Mouse (Mus musculus): ENCODE data around the gene Pxdc1.

Pxdc1 gene

DNA sequence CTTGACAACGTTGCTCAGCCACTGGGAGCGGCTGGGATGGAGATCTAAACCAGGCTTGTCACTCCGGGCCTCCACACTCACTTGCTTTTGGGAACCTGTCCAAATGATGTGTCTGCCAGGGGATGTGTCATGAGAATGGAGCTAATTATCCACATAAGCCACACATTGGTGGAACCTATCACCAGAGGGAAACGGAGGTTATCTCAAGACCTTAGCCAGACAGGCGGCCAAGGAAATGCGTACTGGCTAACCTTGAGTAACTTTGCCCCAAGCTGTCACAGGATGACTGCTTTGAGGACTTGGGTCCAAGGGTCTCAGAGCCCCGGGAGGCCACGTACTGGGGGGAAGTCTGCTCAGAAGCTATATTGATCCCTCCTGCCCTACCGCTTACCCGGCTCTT lies 2.3 kb downstream of the Pxdc1 start:
- peak; percentile 56 for DNase-seq

DNA sequence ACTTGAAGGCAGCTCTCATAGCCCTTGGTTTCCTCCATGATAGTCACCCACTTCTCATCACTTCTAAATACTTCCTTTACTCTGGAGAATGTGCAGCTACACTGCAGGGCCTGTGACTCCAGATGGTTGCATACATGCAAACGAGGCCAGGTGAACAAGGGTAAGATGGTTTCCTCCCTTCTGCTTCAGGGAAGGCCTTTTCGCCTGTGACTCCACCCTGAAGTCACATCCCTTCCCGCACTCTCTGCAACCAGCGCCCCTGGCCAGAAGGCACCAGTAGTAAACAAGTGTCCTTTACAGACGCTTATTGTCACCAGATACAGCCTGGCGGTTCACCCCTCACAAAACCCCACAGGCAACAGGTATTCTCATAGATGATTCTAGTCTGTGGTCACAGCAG lies 2.9 kb downstream of the Pxdc1 start:
- no peak for DNase-seq

DNA sequence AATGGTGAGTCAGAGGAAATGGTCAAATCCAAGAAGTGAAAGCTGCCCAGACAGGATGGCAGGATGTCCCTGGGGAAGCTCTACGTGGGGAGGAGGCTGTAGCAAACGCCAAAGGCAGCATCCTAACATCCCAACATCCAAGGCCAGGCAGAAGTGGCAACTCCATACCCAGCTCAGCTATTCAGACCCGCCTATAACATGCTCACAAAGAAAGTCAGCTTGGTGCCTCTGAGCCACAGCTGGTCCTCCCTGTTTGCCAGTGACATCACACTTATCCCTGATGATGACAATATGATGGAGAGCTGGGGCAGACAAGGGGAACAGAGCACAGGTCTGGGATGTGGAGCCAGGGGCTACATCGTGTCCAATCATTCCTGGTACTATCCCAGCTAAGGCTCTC lies 5.5 kb downstream of the Pxdc1 start:
- DNase-seq, result no peak

DNA sequence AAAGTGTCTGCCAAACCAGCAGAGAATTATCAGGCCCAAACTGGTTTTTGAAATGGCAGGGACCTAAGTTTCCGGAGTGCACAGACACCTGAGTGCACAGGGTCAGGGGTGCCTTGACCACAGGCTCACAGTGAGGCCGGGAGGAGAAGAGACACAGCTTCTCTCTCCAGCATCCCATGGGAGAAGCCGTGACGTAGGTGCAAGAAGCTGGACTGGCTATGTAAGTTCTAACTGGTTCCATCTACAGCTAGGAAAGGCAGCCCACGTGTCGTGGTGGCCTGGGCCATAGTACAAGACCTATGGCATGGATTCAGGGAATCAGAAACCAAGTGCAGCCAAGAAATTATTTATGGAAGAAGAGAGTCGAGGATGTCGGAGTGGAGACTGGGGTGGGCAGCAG lies 6.1 kb downstream of the Pxdc1 start:
- no peak for DNase-seq

DNA sequence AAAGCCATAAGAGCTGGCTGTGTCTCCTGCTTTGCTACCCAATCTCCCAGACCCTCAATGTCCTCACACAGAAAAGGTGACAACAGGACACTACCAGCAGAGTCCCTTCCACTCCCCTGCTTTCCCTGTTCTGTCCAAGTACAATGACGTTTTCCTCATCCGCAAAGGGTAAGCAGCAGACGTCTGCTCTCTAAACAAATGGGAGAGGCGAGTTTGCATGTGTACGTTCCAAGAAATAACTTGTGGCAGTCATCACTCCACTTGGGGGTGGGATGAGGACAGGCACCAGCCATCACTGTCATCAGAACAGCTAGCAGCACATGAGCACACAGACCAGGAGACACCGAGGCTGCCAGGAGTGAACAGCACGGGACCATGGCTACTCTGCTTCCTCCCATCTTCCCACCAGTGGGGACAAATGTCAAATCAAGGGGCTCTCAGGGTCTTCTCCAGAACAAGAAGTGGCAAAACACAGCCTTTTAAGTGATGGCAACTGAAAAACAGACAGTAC lies 7.0 kb downstream of the Pxdc1 start:
- no peak for DNase-seq

DNA sequence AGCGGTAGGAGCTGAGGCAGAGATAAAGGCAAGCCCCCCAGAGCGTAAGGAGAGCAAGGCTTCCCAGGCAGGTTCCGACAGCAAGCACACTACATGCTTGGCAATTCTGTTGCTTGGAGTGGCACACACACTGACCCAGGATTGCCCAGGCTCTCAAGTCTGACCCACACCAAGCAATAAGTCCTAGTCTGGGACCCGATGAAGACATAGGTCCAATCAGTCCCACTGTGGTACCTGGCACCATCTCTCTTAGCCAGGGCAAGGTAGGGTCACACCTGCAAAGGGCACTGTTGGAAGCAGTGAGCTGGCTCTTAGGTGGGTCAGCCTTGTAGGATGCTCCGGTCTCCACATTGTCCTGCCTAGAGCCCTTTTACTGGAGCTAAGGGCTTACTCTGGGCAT lies 7.8 kb downstream of the Pxdc1 start:
- DNase-seq, result no peak

DNA sequence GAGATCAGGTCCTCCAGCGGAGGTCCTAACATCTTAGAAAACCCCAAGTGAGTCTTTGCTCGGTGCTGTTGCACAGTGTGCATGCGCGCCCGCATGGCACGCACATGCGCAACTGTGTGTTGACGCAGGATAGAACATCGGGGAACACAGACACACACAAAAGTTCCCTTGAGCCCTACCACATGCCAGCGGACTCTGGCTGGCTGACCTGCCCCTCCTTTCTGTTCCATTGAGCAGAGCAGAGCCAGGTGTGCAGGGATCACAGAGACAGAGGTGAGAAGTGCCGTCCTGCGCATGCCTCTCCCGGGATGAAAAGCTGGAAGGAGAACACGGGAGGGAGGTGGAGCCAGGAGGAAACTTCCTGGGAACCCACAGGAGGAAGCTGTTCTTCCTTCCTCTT lies 8.9 kb downstream of the Pxdc1 start:
- DNase-seq, result no peak

DNA sequence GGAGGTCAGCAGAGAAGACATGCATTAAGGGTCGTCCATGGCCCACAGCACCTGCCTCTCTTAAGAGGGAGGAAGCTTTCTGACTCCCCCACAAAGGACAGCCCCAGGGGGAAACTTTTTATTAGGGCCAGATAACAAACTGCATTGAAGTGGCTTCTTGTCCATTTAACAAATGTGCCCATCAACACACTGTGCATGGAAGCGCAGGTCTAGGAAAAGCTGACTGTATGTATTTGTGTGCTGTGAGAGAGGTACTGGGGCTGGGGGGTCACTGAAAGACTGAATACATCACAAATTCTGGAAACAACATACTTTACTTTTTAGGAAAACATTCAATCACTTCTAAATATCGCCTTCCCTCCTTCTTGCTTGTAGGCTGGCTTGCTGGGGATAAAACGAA lies 9.4 kb downstream of the Pxdc1 start:
- no peak for DNase-seq

DNA sequence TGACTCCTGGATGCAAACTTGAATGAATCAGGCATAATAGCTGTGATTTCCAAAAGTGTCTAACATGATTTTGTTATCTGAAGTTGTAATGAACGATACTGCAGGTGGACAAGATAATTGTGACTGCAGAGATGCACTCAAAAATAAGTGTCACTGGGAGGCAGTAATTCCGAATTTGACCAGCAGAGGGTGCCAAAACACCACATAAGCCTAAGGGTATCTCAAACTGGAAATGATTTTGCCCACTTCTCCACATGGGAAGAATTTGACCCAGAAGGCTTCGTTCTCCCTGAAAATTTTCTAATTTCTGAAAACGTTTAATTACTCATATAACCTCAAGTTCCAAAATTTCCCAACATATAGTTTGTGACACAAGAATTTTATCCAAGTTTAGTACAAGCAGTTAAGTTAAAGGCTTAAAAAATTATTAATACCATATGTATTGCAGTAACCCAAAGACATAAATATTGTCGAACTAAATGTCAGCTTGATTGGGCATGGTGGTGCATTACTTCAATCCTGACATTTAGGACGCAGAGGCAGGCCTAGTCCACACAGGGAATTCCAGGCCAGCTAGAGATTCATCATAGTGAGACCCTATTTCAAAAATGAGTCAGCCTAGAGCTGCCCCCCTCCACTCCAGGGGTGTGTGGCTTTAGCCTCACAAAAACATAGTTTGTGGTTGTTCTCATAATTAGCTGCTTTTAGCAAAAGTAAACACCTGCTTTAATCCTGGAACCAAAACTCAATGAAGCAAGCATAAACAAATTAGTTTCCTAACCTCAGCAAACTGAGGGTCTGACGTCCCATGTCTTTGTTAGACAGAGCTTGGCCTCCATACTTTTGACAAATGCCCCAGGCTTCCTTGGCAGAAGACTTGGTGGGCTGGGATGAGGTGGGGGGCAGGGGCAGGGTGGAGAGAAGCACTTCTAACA lies 10.1 kb downstream of the Pxdc1 start:
- DNase-seq, result peak; percentile 82

DNA sequence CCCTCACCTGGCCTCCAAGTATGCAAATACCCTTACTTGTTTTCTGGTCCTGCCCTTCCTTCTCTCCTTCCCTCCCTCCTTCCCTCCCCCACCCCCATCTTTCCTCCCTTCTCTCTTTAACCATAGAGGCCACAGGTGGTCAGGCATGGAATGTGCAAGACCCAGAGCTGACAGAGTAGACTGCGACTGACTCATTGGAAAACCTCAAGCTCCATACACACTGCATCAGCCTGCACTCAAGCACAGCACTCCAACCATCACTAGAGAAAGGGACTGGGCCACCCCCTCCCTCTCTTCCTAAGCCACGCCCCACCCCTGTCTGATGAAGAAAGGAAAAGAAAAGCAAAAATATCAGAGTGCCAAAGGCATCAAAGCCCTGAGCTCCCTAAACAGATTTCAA lies 12.2 kb downstream of the Pxdc1 start:
- no peak for DNase-seq

DNA sequence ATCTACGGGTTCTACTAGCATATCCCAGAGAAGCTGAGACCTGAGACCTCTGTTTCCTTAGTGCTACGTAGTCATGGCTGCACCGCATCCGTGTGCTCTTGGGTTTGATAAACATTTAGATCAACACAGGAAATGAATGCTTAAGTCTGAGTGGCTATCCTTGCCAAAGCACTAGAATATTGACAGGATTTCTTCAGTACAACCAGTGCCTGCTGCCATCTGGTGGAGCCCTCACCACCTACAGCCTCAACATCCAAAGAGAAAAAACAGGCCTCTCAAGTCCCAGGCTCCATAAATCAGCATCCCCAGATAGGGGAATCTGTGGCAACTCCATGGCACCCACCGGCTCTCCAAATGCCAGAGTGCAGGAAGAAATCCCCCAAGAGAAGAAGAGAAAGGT lies 17.3 kb downstream of the Pxdc1 start:
- DNase-seq, result peak; percentile 85

DNA sequence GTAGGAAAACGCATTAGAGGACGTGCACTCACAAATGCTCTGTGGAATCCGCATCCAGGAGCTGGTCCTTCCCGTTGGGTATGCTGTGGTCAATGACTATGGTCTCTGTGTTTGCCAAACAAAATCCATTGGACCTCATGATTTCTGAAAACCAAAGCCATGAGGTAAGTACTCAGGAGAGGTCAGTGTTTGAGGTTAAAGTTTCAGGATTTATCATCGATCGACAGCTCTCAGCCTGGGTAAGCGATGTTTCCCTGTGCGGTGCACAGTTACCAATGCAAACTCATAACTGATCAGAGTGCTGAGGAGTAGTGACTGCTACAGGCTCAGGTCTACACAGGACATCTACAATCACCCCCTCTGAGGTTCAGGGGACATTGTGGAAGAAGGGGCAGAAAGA lies 23.0 kb downstream of the Pxdc1 start:
- DNase-seq, result no peak

DNA sequence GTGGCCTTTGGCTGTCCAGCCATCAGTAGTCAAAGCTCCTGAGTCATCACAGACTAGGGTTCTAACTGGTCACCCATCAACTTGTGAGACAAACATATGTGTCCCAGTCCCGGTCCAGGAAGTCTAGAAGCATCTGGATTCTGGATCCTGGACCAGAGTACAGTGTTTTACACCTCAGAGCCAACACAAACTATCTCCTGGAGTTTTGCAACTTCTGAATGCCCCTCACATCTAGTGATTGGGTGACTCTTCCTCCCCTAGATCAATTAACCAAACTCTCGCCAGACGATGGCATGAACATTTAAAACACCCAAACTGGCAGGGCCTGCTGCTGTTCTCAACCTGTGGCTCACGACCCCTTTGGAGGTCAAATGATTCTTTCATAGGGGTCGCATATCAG lies 23.5 kb downstream of the Pxdc1 start:
- DNase-seq, result no peak

DNA sequence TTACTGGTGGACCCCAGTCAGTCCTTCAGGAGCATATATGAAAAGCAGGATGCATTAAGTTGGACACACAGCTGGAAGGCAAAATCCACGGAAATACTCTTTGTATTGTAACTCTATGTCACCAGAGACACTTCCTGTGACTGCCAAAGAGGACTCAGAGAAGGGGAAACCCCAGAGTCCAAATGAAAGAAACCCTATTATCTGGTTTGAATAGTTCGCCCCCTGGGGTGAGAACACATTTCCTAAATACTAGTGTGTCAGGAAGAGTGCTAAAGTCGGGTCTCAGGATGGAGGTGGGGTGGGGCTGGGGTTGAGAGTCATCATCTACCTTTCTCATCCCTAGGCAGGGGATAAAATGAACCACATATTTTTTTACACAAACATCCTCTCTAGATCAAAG lies 25.8 kb downstream of the Pxdc1 start:
- no peak for DNase-seq

DNA sequence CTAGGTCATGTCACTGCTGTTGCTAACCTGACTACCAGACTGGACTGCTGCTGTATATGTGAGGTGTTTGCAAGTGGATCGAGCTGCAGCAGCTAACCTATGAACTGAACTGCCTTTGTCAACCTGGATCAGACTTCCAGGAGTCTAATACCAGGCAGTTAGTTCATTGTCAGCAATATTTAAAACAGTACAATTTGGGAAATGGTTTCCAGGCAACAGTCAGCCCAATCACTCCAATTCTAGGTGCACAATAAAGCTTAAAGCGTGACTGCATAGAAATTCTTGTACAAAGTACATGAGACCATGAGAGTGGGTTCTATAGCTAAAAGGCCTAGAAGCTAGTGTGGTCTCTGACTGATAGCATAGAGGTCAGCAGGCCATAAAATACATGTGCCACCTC lies 28.9 kb downstream of the Pxdc1 start:
- no peak for DNase-seq

DNA sequence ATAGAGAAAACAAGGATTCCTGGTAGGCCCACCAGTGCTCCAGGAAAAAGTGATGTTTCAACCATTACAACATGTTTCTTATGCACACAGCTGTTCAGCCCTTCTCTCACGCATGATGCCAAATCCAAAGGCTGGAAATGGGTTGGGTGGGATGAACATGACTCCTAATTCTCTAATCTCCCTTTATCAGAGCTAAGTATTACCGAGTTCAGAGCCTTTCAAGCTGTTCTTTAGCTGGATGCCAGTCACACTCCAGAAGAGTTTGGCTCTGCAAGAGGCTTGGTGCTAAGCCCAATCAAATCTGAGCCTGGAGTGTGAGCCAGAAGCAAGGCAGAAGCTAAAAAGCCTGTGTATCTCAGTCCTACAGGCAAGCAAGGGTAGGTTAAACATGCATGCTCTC lies 40.9 kb downstream of the Pxdc1 start:
- no peak for DNase-seq

DNA sequence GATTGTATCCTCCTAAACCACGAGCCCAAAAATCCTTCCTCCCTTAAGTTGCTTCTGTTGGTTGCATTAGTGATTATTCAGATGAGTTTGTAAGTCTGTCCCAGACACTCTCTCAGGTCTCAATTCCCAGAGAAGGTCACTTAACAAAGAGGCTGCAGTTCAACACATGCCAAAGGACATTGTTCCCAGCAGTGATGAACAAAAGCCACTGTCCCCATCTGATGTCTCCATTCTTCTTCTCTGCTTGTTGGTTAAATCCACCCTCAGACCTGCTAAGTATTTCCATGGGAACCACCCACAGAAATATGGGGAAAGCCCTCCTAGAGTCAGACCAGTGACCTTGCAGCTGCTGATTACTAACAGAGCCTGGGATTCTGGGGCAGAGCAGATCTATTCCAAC lies 43.6 kb downstream of the Pxdc1 start:
- no peak for DNase-seq

DNA sequence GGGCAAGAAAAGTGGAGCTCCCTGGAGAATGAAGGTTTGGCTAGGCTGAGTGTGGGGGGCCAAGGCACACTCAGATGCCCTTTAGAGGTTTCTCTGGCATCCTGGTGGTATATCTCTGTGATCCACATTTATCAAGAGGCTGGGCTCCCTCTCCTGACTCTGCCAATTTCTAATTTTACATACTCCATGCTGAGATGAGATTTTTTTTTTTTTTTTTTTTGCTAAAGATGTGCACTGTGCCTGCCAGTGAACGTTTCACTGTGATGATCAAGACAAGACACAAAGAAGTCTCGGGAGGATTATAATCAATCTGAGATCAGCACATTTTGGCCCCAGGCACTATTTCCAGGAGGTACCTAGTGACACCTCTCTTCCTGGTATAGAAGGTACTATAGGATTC lies 46.2 kb downstream of the Pxdc1 start:
- no peak for DNase-seq

DNA sequence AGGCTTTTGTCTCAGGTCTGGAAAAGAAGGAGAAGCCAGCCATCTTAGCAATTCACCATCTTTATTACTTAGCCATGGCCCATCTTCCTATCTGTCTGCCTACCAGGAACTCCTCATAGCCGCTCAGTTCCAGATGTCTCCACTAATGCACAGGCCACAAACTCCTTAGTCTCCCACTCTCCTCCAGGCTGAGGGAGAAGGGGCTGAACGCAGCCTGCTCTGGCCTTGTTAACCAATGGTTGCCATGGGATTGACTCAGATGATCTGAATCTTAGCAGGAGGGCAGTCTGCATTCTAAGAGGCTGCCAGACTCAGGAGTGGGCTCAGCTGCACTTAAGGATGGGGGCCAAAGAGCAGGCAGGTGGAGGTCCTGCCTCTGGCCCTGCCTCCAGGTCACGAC lies 47.4 kb downstream of the Pxdc1 start:
- DNase-seq, result no peak

DNA sequence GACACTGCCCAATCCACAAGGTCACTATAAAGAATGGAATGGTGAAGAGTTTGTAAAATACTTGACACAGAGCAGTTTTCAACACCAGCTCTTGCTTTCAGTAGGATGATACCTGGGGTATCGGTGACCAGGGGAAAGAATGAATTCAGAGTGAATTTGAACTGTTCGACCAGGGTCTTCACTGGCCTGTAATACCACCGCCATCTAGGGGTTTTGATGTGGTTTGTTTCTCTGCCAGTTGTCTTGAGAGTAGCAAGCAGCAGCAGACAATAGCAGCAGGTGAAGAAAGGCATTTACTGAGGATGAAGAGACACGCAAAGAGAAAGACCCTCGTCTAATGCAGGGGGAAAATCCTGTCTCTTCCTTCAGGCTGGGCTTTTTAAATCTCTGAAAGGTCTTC lies 48.1 kb downstream of the Pxdc1 start:
- DNase-seq, result no peak

DNA sequence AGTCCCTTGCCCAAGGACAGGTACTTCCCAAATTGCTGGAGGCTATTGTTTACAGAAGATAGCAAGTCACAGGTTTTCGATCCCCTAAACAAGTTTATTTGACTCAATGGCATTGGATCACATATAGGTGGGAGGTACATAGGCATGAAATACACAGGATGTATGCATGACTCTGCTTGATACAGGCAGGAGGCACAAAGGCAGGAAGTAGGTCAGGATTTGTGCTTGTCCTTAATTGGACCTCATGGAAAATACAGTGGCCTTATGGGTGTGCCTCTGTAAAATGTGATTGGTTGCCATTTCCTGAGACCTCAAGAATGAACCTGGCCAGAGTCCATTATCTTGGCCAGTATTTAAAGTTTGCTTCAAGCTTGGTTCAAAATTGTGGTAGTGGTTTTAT lies 48.9 kb downstream of the Pxdc1 start:
- no peak for DNase-seq

DNA sequence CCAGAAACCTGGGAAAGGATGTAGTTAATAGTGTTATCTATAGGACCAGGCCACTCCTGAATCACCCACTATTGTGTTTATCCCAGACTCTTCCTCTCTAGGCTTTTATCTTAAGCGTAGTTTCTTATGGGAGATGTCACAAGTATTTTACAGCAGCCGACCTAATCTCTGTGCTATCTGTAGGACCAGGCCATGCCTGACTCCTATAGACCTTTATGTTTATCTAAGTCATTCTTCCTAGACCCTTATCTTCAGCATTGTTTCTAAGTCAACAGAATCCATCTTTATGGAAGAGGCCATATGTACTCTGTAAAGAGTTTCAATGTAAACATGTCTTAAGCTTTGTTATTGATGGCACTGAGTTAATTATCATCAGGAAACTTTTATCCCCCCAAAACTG lies 50.5 kb downstream of the Pxdc1 start:
- no peak for DNase-seq

DNA sequence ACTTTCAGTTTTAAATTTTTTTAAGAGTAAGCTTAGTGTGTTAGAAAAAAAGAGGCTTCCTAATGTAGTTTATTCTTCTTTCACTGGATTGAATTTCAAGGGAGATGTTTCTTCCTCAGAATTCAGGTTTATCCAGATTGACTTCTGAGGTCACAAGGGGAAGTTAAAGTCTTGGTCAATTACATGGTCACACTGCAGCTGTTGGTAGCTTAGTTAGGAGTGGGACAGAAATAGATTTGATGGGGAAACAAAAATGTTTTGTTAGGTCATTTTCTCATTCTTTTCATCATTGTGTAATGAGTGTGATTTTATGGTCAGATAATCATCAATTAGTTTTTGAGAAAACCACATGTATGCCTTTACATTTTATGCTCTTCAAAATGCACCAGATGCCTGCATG lies 56.5 kb downstream of the Pxdc1 start:
- no peak for DNase-seq
